Mouse (Mus musculus) neural tube, embryonic 15.5 days (tissue): ENCODE data around the gene Hk1. TPM values are rescaled to one million over a fixed set of nuclear protein-coding genes. Genes with fewer than 3 reads are reported as not detected.

ENCODE experiments used
- ATAC-seq: fragments of 200-750 bp; cut with Nextera tagmentation; 2 replicates; pipeline ENCODE4 v1.8.0; 2017; ENCODE audit warnings: mild to moderate bottlenecking, moderate TSS enrichment, moderate library complexity; ENCODE audit not compliant: low FRiP score
- H3K27ac ChIP-seq: fragments of 300-500 bp; sonication (generic); replicated peaks from 2 replicates; pipeline ENCODE4 v1.5.1; 2015; ENCODE audit warnings: mild to moderate bottlenecking, inconsistent platforms
- H3K27me3 ChIP-seq: fragments of 300-500 bp; sonication (generic); replicated peaks from 2 replicates; pipeline ENCODE4 v1.6.1; 2015; ENCODE audit warnings: inconsistent platforms
- H3K36me3 ChIP-seq: fragments of 300-500 bp; sonication (generic); 2 replicates; pipeline ENCODE4 v1.6.1; 2015; ENCODE audit warnings: inconsistent platforms
- H3K4me1 ChIP-seq: fragments of 300-500 bp; sonication (generic); 2 replicates; pipeline ENCODE4 v1.6.1; 2015; ENCODE audit warnings: inconsistent platforms
- H3K4me2 ChIP-seq: fragments of 300-500 bp; sonication (generic); 2 replicates; pipeline ENCODE4 v1.6.1; 2015; ENCODE audit warnings: inconsistent platforms, mild to moderate bottlenecking, moderate library complexity
- H3K4me3 ChIP-seq: fragments of 300-500 bp; sonication (generic); replicated peaks from 2 replicates; pipeline ENCODE4 v1.5.1; 2015; ENCODE audit warnings: mild to moderate bottlenecking, inconsistent platforms
- H3K9ac ChIP-seq: fragments of 300-500 bp; sonication (generic); replicated peaks from 2 replicates; pipeline ENCODE4 v1.6.1; 2015; ENCODE audit warnings: mild to moderate bottlenecking, inconsistent platforms
- H3K9me3 ChIP-seq: fragments of 300-500 bp; sonication (generic); replicated peaks from 2 replicates; pipeline ENCODE4 v1.6.1; 2016; ENCODE audit warnings: inconsistent platforms
- WGBS: fragments of 180-500 bp; shearing (Covaris S2); methylation state at CpG from one replicate; pipeline ENCODE4 v1.1.7; 2015; ENCODE audit warnings: mixed read lengths; 5-methylcytosine and 5-hydroxymethylcytosine counted together
- polyA plus RNA-seq: library from polyadenylated mRNA; unstranded; fragments of >200 nt; fragmentation: Nextera tagmentation; extraction: Ambion mirVana; gene quantifications from 2 replicates; pipeline ENCODE4 v1.2.1, GENCODE M21; 2015

The Hk1 gene
- polyA plus RNA-seq, 1 experiment from 2014 or later, result 146 TPM

DNA sequence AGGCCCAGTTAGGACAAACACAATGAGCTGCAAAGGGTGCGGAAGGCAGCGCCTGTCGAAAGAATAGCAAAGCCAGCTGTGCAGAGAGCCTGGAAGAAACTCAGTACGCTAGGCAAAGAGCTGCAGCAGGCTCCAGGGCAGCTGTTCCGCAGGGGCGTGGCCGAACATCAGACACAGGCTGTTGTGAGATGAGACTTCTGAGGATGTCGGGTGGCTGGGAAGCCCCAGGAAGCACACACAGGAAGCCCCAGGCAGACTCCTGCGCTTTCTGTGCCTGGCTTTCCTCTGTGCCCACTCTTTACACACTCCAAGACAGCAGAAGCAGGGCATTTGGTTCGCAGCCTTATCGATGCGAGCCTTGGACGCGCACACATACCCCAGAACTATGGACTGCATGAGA, 25.2 kb upstream of the Hk1 start:
- Histone ChIP-seq H3K27me3 (0 out of 2 replicates have a peak, but pooled peaks cover 4% of the 10 kb centered on the region), H3K36me3 (no peaks in the 10 kb centered on the region), H3K4me2 (peak overlapping the region; percentile 29), H3K9me3 (no peaks in the 10 kb centered on the region), H3K9ac (no peak overlapping the region), H3K4me1 (no peaks in the 10 kb centered on the region), H3K4me3 (no peak overlapping the region), H3K27ac (no peak overlapping the region)
- WGBS, result 52% methylated on average over 14 of the region's 14 CpGs
- no peak for ATAC-seq

DNA sequence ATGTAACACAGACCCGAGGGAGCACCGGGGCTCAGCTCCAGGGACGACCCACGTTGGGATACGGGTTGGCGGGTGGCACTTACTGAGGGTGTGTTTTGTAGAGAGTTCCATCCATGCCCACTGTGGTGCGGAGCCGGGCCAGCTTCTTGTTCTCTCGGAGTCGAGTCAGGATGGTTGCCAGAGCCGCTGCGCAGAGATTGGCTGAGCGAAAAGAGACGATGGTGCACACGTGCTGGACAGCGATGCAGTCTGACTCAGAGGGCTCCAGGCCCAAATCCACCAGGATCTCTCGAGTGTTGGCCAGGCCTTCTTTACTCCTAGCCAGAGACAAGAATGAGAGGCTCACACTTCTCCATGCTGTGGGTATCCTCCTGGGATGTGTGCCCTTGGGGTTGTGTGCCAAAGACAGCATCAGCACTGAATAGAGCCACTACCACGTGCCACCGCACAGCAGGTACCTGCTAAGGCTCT, 22.0 kb upstream of the Hk1 start:
- Histone ChIP-seq H3K36me3 (no peaks in the 10 kb centered on the region), H3K9me3 (no peaks in the 10 kb centered on the region), H3K4me1 (no peaks in the 10 kb centered on the region), H3K9ac (no peak overlapping the region), H3K27ac (no peak overlapping the region), H3K27me3 (no peaks in the 10 kb centered on the region), H3K4me3 (no peak overlapping the region), H3K4me2 (no peak overlapping the region)
- ATAC-seq, result no peak
- 82% methylated on average over 19 of the region's 19 CpGs for WGBS

DNA sequence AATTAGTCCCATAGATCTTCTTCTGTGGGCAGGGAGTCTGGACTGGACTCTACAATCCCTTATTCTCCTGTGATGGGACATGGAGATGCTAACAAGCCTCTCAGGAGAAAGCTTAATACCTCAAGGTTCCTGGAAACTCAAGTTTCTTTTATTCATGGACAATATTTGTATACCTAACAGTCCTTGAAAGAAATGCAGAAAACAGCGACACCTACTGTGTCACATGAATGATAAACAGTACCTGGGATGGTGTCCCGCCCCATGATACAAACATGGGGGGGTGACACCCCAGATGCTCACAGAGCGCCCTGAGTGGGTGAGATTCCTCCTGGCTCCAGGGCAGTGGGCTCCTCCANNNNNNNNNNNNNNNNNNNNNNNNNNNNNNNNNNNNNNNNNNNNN, 3.3 kb upstream of the Hk1 start:
- no peak overlapping the region for H3K9ac ChIP-seq
- H3K36me3 ChIP-seq, result no peaks in the 10 kb centered on the region
- no peak overlapping the region for H3K4me2 ChIP-seq
- H3K9me3 ChIP-seq, result no peaks in the 10 kb centered on the region
- 93% methylated on average over 3 of the region's 3 CpGs for WGBS
- no peak overlapping the region for H3K4me3 ChIP-seq
- H3K27ac ChIP-seq, result no peak overlapping the region
- H3K27me3 ChIP-seq, result no peaks in the 10 kb centered on the region
- H3K4me1 ChIP-seq, result no peaks in the 10 kb centered on the region
- no peak for ATAC-seq

DNA sequence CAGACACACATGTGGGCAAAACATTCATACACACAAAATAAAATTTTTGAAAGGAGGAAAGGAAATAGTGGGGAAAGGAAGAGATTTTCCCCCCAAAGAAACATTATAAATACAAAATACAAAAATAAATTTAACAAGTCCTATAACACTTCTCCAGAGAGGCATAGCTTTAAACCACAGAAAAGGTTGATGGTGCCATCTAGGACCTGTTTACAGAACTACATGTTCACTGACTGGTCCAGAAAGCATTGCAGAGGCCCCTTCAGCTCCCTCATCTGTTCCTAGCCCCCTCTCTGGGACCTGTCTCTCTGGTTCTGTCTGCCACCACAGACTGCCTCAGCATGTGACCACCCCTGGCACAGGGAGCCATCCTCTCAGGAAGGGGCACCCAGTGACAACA, 1.2 kb upstream of the Hk1 start:
- no peaks in the 10 kb centered on the region for H3K4me1 ChIP-seq
- no peak for ATAC-seq
- no peaks in the 10 kb centered on the region for H3K36me3 ChIP-seq
- H3K4me2 ChIP-seq, result no peak overlapping the region
- H3K27me3 ChIP-seq, result no peaks in the 10 kb centered on the region
- H3K9ac ChIP-seq, result no peak overlapping the region
- no peak overlapping the region for H3K27ac ChIP-seq
- no peaks in the 10 kb centered on the region for H3K9me3 ChIP-seq
- no peak overlapping the region for H3K4me3 ChIP-seq

DNA sequence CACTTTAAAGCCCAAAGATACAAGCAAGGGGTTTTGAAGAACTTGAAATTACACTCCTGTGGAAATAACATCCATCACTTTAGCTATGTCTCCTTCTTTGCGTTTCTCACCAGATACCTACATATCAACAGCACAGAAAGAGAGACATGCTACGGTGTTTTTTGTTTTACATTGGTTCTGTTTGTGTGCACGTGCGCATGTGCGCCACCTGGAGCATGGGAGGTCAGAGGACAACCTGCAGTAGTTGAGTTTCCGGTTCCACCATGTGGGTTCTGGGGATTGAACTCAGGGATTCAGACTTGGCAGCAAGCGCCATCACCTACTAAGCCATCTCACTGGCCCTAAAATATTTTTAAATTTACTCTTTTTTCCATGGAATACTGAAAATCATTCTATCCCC, 20.9 kb downstream of the Hk1 start:
- H3K36me3 ChIP-seq, result no peaks in the 10 kb centered on the region
- H3K4me2 ChIP-seq, result no peak overlapping the region
- H3K4me3 ChIP-seq, result no peak overlapping the region
- 89% methylated on average over 7 of the region's 7 CpGs for WGBS
- no peak overlapping the region for H3K27ac ChIP-seq
- no peak for ATAC-seq
- H3K9me3 ChIP-seq, result no peaks in the 10 kb centered on the region
- no peaks in the 10 kb centered on the region for H3K27me3 ChIP-seq
- no peaks in the 10 kb centered on the region for H3K4me1 ChIP-seq
- no peak overlapping the region for H3K9ac ChIP-seq

DNA sequence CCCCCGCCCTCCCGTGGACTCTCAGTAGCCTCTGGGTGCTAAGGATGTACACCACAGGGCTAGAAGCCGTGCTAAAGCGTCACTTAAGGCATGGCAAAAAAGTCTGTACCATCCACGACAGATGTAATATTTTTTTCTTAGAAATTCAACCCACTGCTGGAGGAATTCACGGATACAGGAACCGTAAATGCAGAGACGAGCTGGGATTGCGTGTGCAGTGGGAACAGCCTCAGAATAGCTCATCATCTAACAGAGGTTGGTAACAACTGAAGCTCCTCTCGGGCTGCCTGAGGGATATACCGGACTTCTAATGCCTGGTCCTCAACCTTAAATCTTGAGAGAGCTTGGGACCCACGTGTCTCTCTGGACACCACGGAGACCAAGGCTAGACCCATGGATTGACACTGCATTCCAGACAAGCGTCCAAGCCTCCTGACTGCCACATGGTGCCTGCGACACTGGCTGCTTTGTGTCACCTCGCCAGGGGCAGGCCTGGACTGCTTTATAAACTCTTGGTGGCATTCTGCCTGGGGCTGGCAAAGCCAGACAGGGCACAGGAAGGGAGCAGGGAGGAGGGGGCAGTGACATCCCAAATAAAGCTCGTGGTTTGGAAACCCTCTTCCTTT, 23.5 kb downstream of the Hk1 start:
- H3K9me3 ChIP-seq, result 0 out of 2 replicates have a peak, but pooled peaks cover 2% of the 10 kb centered on the region
- no peaks in the 10 kb centered on the region for H3K4me1 ChIP-seq
- no peak overlapping the region for H3K4me3 ChIP-seq
- 0 out of 2 replicates have a peak, but pooled peaks have one; percentile 35 for ATAC-seq
- no peaks in the 10 kb centered on the region for H3K27me3 ChIP-seq
- H3K36me3 ChIP-seq, result no peaks in the 10 kb centered on the region
- H3K9ac ChIP-seq, result 0 out of 2 replicates have a peak overlapping the region, but pooled peaks have one; percentile 7
- WGBS, result 74% methylated on average over 17 of the region's 17 CpGs
- no peak overlapping the region for H3K4me2 ChIP-seq
- H3K27ac ChIP-seq, result no peak overlapping the region

DNA sequence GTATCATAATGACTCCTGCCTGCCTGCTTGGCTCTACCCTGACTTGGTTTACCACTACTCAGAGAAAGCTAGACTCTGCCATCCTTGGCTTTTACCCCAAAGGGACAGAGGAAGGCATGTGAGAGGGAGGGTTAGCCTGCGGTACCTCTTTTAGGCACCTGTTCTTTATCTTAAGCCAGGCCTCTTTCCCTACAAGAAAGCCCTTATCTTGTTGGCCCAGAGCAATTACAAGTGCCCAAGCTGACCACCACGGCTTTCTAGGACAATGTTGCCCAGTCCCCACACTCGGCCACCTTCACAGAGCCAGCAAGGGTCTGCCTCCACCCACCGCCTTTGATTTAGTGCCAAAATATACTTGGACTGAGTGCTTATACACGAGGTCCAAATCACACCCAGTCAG, 34.6 kb downstream of the Hk1 start:
- H3K4me2 ChIP-seq, result no peak overlapping the region
- H3K4me1 ChIP-seq, result peaks cover 12% of the 10 kb centered on the region
- H3K27me3 ChIP-seq, result no peaks in the 10 kb centered on the region
- no peak overlapping the region for H3K4me3 ChIP-seq
- WGBS, result 84% methylated on average over 5 of the region's 5 CpGs
- no peak overlapping the region for H3K9ac ChIP-seq
- H3K9me3 ChIP-seq, result no peaks in the 10 kb centered on the region
- H3K27ac ChIP-seq, result no peak overlapping the region
- H3K36me3 ChIP-seq, result no peaks in the 10 kb centered on the region
- ATAC-seq, result no peak

DNA sequence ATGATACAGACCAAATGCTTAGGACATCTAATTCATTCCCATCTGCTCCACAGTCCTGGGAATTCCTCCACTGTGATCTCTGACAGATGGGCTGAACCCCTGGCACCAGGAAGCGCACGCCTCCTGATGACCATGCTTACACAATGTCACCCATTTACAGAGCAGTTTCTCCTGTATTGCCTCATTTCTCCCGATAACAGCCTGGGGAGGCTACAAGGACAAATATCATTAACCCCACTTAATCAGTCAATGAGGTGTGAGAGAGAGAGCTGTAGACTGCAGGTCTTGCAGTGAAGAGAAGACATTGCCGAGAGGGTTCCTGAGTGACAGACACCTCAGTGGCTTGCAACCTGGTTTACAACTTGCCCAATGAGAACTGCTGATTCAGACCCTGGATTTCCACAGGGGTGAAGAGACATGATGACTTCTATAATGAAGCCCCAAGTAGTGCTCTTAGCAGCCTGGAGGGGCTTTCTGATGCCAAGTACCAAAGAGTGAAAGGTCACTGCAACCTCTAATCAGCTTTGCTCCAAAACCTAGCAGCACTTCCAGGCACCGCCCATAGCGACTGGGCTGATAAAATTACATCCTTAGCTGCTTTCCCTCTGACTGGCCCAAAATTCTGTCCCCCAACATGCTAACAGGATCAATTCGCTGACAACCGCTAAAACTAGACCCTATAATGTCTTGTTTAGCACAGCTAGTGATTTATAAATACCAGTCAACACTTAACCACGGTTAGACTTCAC, 35.5 kb downstream of the Hk1 start:
- no peaks in the 10 kb centered on the region for H3K36me3 ChIP-seq
- H3K27ac ChIP-seq, result no peak overlapping the region
- H3K4me2 ChIP-seq, result no peak overlapping the region
- ATAC-seq, result no peak
- H3K9ac ChIP-seq, result no peak overlapping the region
- 83% methylated on average over 9 of the region's 9 CpGs for WGBS
- peaks cover 15% of the 10 kb centered on the region for H3K4me1 ChIP-seq
- H3K27me3 ChIP-seq, result no peaks in the 10 kb centered on the region
- H3K4me3 ChIP-seq, result no peak overlapping the region
- H3K9me3 ChIP-seq, result no peaks in the 10 kb centered on the region

DNA sequence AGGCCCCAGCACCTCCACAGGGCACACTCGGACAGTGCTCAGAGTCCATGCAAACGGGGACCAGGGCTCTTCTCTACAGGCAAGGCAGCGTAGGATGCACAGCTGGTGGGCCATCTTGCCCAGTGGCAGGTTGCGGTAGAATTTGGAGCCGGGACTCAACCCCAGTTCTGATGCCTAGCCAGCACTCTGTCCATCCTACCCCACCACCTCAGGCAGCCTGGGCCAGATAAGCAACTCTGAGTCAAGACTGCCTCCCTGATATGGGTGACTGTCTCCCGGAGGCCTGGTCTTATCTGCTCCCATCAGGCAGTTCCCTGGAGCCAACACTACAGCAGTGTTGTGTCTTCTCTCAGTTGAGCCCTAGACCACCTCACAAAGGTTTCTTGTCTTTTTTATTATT, 37.2 kb downstream of the Hk1 start:
- Histone ChIP-seq H3K36me3 (no peaks in the 10 kb centered on the region), H3K9ac (no peak overlapping the region), H3K27ac (no peak overlapping the region), H3K4me1 (peaks cover 31% of the 10 kb centered on the region), H3K27me3 (no peaks in the 10 kb centered on the region), H3K4me3 (no peak overlapping the region), H3K9me3 (no peaks in the 10 kb centered on the region), H3K4me2 (no peak overlapping the region)
- 92% methylated on average over 6 of the region's 6 CpGs for WGBS
- ATAC-seq, result no peak

DNA sequence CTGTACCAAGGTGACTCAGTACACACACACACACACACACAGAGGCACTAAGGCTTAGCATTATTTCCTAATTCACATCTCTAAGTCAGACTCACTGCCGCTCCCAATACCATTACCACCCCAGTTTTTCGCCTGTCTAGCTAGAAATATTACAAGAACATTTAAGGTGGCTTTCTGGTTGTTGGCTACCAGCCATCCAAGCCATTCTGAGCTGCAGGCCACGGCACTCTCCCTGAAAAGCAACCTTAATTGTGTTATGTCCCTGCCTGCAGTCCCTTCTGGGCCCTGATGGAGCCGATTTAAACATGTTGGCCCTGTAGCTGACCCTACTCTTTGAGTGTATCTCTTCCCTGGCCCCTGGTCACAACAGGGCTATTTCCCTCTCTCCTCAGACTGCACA, 37.8 kb downstream of the Hk1 start:
- H3K9me3 ChIP-seq, result no peaks in the 10 kb centered on the region
- H3K4me1 ChIP-seq, result peaks cover 37% of the 10 kb centered on the region
- no peak overlapping the region for H3K27ac ChIP-seq
- H3K4me3 ChIP-seq, result no peak overlapping the region
- H3K4me2 ChIP-seq, result no peak overlapping the region
- no peak overlapping the region for H3K9ac ChIP-seq
- ATAC-seq, result no peak
- 85% methylated on average over 4 of the region's 4 CpGs for WGBS
- no peaks in the 10 kb centered on the region for H3K27me3 ChIP-seq
- H3K36me3 ChIP-seq, result no peaks in the 10 kb centered on the region

DNA sequence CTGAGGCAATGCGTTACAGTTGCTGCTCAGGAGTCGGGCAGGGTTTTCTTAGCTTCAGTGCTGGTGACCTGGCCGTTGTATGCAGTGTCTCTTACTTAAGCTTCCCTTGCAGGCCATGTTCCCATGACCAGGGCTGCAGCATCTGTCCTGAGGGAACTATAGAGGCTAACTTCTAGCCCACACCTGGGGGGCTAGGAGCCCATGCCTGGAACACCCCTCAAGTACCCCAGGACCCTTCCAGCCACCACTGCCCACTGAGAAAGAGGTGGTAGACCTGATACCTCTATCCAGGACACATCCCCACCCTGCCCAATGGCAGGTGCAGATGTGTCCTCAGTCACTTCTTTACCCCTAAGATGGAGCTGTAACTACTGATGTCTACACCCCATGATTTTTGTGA, 38.7 kb downstream of the Hk1 start:
- no peak for ATAC-seq
- Histone ChIP-seq H3K4me1 (peaks cover 46% of the 10 kb centered on the region), H3K36me3 (no peaks in the 10 kb centered on the region), H3K9ac (peak overlapping the region; percentile 89), H3K9me3 (no peaks in the 10 kb centered on the region), H3K27me3 (no peaks in the 10 kb centered on the region), H3K4me3 (peak overlapping the region; percentile 84), H3K4me2 (peak overlapping the region; percentile 77), H3K27ac (peak overlapping the region; percentile 92)
- 16% methylated on average over 3 of the region's 3 CpGs for WGBS

DNA sequence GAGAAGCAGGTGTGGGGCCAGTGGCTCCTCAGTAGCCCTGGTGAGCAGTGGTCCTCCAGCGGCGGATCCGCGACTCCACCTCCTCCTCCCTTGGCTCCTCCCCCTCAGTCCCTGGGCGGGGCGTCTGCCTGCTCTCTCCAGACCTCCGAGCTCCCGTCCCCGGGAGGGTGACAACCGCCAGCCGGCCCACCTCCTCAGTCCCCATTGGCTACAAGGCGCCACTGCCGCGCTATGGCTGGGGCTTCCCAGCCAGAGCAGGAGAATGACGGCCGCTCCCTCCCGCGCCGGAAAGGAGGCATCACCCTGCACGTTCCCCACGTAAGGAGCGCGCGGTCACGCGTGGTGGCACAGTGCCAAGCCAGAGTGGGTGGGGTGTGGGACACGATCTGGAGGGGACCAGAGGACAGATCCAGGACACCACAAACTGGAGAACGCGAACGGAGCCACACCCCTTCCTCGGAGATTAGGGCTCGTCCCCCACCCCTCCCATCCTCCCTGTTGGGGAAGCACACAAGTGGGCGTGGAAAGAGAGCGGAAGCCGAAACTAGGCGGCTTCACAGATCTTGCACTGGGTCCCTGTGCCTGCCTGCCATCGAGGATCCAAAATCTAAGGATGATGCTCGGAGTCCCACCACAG, 39.5 kb downstream of the Hk1 start:
- ATAC-seq, result peak; percentile 97
- WGBS, result under 1% methylated on average over 36 of the region's 38 CpGs
- peaks cover 51% of the 10 kb centered on the region for H3K4me1 ChIP-seq
- peak overlapping the region; percentile 89 for H3K9ac ChIP-seq
- no peaks in the 10 kb centered on the region for H3K9me3 ChIP-seq
- no peaks in the 10 kb centered on the region for H3K27me3 ChIP-seq
- peak overlapping the region; percentile 84 for H3K4me3 ChIP-seq
- H3K27ac ChIP-seq, result peak overlapping the region; percentile 92
- peak overlapping the region; percentile 77 for H3K4me2 ChIP-seq
- no peaks in the 10 kb centered on the region for H3K36me3 ChIP-seq
